Mouse (Mus musculus) intestine, embryonic 14.5 days (tissue): ENCODE measurements around the gene Ldlrad2. TPM values are rescaled to one million over a fixed set of nuclear protein-coding genes. Genes with fewer than 3 reads are reported as not detected.
A peak's percentile ranks its signal among the peaks of the same experiment; 100 is the strongest.

Experiments used
- ATAC-seq: fragments of 200-750 bp; cut with Nextera tagmentation; replicated peaks from 2 replicates; pipeline ENCODE4 v1.8.0; 2017; ENCODE audit warnings: low read depth, moderate number of reproducible peaks, moderate TSS enrichment, moderate library complexity; ENCODE audit not compliant: low FRiP score, low TSS enrichment
- DNase-seq: peaks from one replicate; pipeline ENCODE4 v3.0.0-alpha.2; 2018; ENCODE audit warnings: low spot score
- H3K27ac ChIP-seq: fragments of 300-500 bp; sonication (generic); 2 replicates; pipeline ENCODE4 v1.5.1; 2014; ENCODE audit warnings: low read depth, mild to moderate bottlenecking, control low read depth
- H3K27me3 ChIP-seq: fragments of 300-500 bp; sonication (generic); replicated peaks from 2 replicates; pipeline ENCODE4 v1.6.1; 2014; ENCODE audit warnings: low read length, control low read depth; ENCODE audit not compliant: control insufficient read depth, insufficient read depth
- H3K36me3 ChIP-seq: fragments of 300-500 bp; sonication (generic); 2 replicates; pipeline ENCODE4 v1.6.1; 2014; ENCODE audit warnings: low read length, control low read depth; ENCODE audit not compliant: control insufficient read depth, insufficient read depth
- H3K4me1 ChIP-seq: fragments of 300-500 bp; sonication (generic); replicated peaks from 2 replicates; pipeline ENCODE4 v1.6.1; 2014; ENCODE audit warnings: low read length, control low read depth, mixed read lengths; ENCODE audit not compliant: control insufficient read depth, insufficient read depth
- H3K4me2 ChIP-seq: fragments of 300-500 bp; sonication (generic); 2 replicates; pipeline ENCODE4 v1.6.1; 2014; ENCODE audit warnings: low read length
- H3K4me3 ChIP-seq: fragments of 300-500 bp; sonication (generic); 2 replicates; pipeline ENCODE4 v1.5.1; 2014; ENCODE audit warnings: low read depth, low read length, control low read depth, mixed read lengths
- H3K9ac ChIP-seq: fragments of 300-500 bp; sonication (generic); 2 replicates; pipeline ENCODE4 v1.6.1; 2014; ENCODE audit warnings: mild to moderate bottlenecking, low read length
- H3K9me3 ChIP-seq: fragments of 300-500 bp; sonication (generic); 2 replicates; pipeline ENCODE4 v1.6.1; 2016; ENCODE audit warnings: low read length, control low read depth; ENCODE audit not compliant: control insufficient read depth
- WGBS: fragments of 180-500 bp; shearing (Covaris S2); extraction: QIAGEN DNeasy Blood & Tissue Kit; methylation state at CpG from one replicate; pipeline ENCODE4 v1.1.7; 2014; 5-methylcytosine and 5-hydroxymethylcytosine counted together
- microRNA-seq: library from miRNA; unstranded; fragments of <30 nt; microRNA quantifications from one replicate; pipeline ENCODE4, GENCODE M21; 2016
- polyA plus RNA-seq: library from polyadenylated mRNA; unstranded; fragments of >200 nt; fragmentation: Nextera tagmentation; extraction: Ambion mirVana; gene quantifications from 2 replicates; pipeline ENCODE4 v1.2.1, GENCODE M21; 2014

Ldlrad2 gene
- polyA plus RNA-seq, 1 experiment from 2014 or later: not detected

DNA sequence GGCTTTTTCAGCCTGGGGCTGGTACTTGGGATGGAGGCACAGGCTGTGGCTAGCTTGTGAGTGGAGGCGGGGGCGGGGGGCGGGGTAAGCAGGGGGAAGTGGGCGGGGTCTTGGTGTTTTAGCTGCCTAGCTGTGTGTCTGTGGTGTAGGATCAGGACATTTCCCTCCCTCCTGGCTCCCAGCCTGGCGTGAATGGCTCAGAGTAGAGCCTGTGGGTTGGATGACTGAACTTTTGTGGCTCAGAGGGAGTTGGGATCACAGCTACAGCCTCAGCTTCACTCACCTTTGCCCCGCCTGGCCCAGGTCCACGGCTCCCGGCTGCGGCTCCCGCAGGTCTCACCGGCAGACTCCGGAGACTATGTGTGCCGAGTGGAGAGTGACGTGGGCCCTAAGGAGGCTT, 34.0 kb downstream of the Ldlrad2 start:
- Histone ChIP-seq H3K4me2 (no peak overlapping the region), H3K4me3 (no peak overlapping the region), H3K27me3 (no peaks in the 10 kb centered on the region), H3K36me3 (peaks cover 97% of the 10 kb centered on the region), H3K9ac (no peak overlapping the region), H3K4me1 (no peaks in the 10 kb centered on the region), H3K9me3 (no peaks in the 10 kb centered on the region), H3K27ac (no peak overlapping the region)
- no peak for DNase-seq
- ATAC-seq: no peak
- 79% methylated on average over 14 of the region's 14 CpGs for WGBS

DNA sequence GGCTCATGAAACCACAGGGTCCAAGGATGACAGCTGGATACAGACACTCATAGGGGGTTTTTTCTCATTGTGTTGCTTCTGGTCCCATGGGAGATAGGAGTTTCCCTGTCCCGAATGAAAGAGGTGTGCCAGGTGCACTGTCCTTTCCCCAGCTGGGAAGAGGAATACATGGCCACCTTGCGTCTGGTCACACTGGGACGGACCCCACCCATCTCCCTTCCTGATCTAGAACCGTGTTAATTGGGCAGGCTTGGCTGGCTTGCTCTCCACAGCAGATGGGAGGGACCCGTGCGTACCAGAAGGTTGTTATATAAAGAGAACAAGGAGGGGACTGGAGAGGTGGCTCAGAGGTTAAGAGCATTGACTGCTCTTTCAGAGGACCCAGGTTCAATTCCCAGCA, 46.5 kb downstream of the Ldlrad2 start:
- H3K9ac ChIP-seq: no peak overlapping the region
- DNase-seq: no peak
- H3K4me3 ChIP-seq: no peak overlapping the region
- H3K9me3 ChIP-seq: no peaks in the 10 kb centered on the region
- no peaks in the 10 kb centered on the region for H3K4me1 ChIP-seq
- no peak overlapping the region for H3K27ac ChIP-seq
- H3K27me3 ChIP-seq: no peaks in the 10 kb centered on the region
- peaks cover 91% of the 10 kb centered on the region for H3K36me3 ChIP-seq
- no peak for ATAC-seq
- 87% methylated on average over 6 of the region's 6 CpGs for WGBS
- no peak overlapping the region for H3K4me2 ChIP-seq

DNA sequence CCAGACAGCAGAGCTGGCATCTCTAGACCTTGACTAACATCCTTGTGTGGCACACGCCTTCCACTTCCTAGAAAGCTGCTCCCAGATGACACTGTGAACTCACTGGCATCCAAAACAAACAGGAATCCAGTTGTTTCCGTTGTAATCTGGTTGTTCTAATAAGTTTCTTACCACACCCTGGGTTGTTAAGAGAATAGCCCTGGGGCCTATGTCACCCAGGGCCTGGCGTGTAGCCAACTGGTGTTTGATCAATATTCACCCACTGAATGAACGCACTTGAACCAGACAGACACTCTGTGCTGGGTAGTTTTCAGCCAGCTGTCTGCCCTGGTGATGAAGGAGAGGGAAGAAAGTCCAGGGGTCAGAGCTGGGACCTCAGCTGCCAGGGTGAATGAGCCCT, 47.0 kb downstream of the Ldlrad2 start:
- Histone ChIP-seq H3K36me3 (peaks cover 92% of the 10 kb centered on the region), H3K9ac (no peak overlapping the region), H3K27ac (no peak overlapping the region), H3K9me3 (no peaks in the 10 kb centered on the region), H3K27me3 (no peaks in the 10 kb centered on the region), H3K4me2 (no peak overlapping the region), H3K4me3 (no peak overlapping the region), H3K4me1 (no peaks in the 10 kb centered on the region)
- DNase-seq (no peak), ATAC-seq (no peak)
- 76% methylated on average over 4 of the region's 4 CpGs for WGBS

DNA sequence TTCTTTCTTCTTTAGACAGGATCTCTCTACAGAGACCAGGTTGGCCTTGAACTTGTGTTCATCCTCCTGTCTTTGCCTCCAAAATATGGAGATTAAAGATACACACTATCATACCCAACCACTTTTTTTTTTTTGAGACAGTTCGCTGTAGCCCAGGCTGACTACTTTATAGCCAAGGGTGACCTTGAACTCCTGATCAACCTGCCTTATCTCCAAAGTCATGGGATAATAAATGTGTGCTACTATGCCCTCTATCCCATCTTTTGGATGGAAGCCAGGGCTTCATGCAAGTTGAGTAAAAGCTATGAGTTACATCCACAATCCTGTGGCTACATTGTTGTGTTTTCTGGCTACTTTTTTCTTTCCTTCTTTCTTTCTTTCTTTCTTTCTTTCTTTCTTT, 48.9 kb downstream of the Ldlrad2 start:
- DNase-seq: no peak
- Histone ChIP-seq H3K4me1 (no peaks in the 10 kb centered on the region), H3K4me2 (no peak overlapping the region), H3K4me3 (no peak overlapping the region), H3K36me3 (peaks cover 92% of the 10 kb centered on the region), H3K27me3 (no peaks in the 10 kb centered on the region), H3K9ac (no peak overlapping the region), H3K9me3 (no peaks in the 10 kb centered on the region), H3K27ac (no peak overlapping the region)
- 89% methylated on average over 1 of the region's 1 CpGs for WGBS
- no peak for ATAC-seq

Small RNA genes lying within 50 kb of the gene (microRNA-seq; reads per million reads assigned to microRNA genes)
- gene Mir7018: 2.8 reads per million, percentile 28 among the genes with 10 or more reads in this experiment

Other genes starting within 250 kb of the Ldlrad2 start
- 632 and 704 TPM in 2 replicates for gene Cdc42, start 216.8 kb downstream of the Ldlrad2 start, polyA plus RNA-seq
- gene Cela3a, start 164.8 kb downstream of the Ldlrad2 start, polyA plus RNA-seq: not detected in 2 replicates
- 3.8 TPM in 1 of 2 replicates, not detected in the other for gene Cela3b, start 144.0 kb downstream of the Ldlrad2 start, polyA plus RNA-seq
- gene 1700013G24Rik, start 121.3 kb downstream of the Ldlrad2 start, polyA plus RNA-seq: not detected in 2 replicates
- 44.4 and 49.8 TPM in 2 replicates for gene Hspg2, start 105.8 kb downstream of the Ldlrad2 start, polyA plus RNA-seq
- gene Usp48, start 19.2 kb upstream of the Ldlrad2 start, polyA plus RNA-seq: 72.4 and 78.3 TPM in 2 replicates
- 11.2 and 15.6 TPM in 2 replicates for gene Rap1gap, start 90.2 kb upstream of the Ldlrad2 start, polyA plus RNA-seq
- gene Alpl, start 221.8 kb upstream of the Ldlrad2 start, polyA plus RNA-seq: 7.0 and 8.7 TPM in 2 replicates